Mouse (Mus musculus): ENCODE measurements around the gene 4930447C04Rik. TPM values are rescaled to one million over a fixed set of nuclear protein-coding genes. Genes with fewer than 3 reads are reported as not detected.

Gene 4930447C04Rik
- polyA plus RNA-seq, 1 experiment from 2014 or later, result 5.0 TPM

DNA sequence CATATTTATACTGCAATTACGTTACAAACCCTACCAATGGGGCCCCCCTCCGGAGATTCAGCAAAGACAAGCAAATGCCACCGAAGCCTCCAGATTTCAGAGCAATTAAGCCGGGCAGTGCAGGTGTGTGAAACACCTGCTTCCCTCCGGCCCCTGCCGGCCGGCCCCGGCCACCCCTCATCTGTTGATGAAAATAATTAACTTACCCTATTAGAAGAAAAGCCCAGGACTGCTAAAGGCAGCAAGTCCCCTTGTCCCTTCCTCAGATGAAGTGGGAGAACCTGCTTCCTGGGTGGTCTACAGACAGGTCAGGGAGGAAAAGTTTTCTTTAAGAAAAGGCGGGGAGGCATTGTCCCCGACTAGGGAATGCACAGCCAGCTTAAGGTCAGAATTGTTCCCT is 94.6 kb downstream of the 4930447C04Rik start:
- Histone ChIP-seq H3K4me1 (ENCODE audit: control insufficient read depth, insufficient read depth, low read length) (no peaks in the 10 kb centered on the region; the same call in 1 of the 2 replicates), H3K36me3 (replicated peaks; ENCODE audit: control insufficient read depth, insufficient read depth, low read depth, low read length) (no peaks in the 10 kb centered on the region), H3K27ac (replicated peaks; ENCODE audit: low read depth, low read length) (no peak overlapping the region), H3K4me3 (ENCODE audit: low read depth, low read length) (no peak overlapping the region), H3K27me3 (ENCODE audit: control insufficient read depth, insufficient read depth, low read length) (peaks cover 2% of the 10 kb centered on the region; the same call in 1 of the 2 replicates), H3K9me3 (replicated peaks; ENCODE audit: control insufficient read depth, low read length) (no peaks in the 10 kb centered on the region), H3K9ac (replicated peaks; ENCODE audit: low read length) (no peak overlapping the region), H3K4me2 (ENCODE audit: low read depth, low read length) (no peak overlapping the region)
- DNase-seq (ENCODE audit: low spot score), result no peak
- 20% methylated on average over 10 of the region's 10 CpGs for WGBS
- no peak for ATAC-seq (replicated peaks; ENCODE audit: insufficient number of reproducible peaks, low FRiP score, low TSS enrichment, low read depth)

- no peaks in the 10 kb centered on the region; the same call in 1 of the 2 replicates for H3K4me1 ChIP-seq (ENCODE audit: control insufficient read depth, insufficient read depth, low read length)
- peak overlapping the region; percentile 21 for H3K4me3 ChIP-seq (ENCODE audit: low read depth, low read length)
- DNase-seq (ENCODE audit: low spot score) (peak; percentile 78), ATAC-seq (replicated peaks; ENCODE audit: insufficient number of reproducible peaks, low FRiP score, low TSS enrichment, low read depth) (peak; percentile 74)
- no peaks in the 10 kb centered on the region for H3K9me3 ChIP-seq (replicated peaks; ENCODE audit: control insufficient read depth, low read length)
- H3K27ac ChIP-seq (replicated peaks; ENCODE audit: low read depth, low read length), result peak overlapping the region; percentile 52
- H3K36me3 ChIP-seq (replicated peaks; ENCODE audit: control insufficient read depth, insufficient read depth, low read depth, low read length), result no peaks in the 10 kb centered on the region
- 11% methylated on average over 12 of the region's 12 CpGs for WGBS
- peaks cover 2% of the 10 kb centered on the region; the same call in 1 of the 2 replicates for H3K27me3 ChIP-seq (ENCODE audit: control insufficient read depth, insufficient read depth, low read length)
- peak overlapping the region; percentile 56 for H3K9ac ChIP-seq (replicated peaks; ENCODE audit: low read length)
- H3K4me2 ChIP-seq (ENCODE audit: low read depth, low read length), result peak overlapping the region; percentile 43
Observed at GRCm38 (mm10) chr12:72843973-72844620, 96.5 kb downstream of the 4930447C04Rik start.

DNA sequence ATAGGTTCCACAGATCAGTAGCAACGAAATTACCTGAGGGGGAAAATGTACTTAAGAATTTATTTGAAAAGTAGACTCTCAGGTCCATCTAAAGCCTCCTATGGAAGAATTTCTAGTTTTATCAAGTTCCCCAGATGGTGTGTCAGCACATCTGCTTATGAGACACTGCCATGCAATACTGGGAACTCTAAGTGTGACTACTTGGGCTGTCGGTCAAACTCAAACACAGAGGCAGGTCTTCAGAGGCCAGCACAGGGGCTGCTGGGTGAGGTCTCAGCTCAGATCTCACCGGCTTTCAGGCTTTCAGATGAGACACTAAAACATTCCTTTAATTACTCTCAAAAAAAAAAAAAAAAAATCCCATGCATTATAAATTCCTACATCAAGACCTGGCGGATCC is 97.0 kb downstream of the 4930447C04Rik start:
- H3K27ac ChIP-seq (replicated peaks; ENCODE audit: low read depth, low read length), result peak overlapping the region; percentile 52; the same call in 1 of the 2 replicates
- H3K27me3 ChIP-seq (ENCODE audit: control insufficient read depth, insufficient read depth, low read length), result peaks cover 2% of the 10 kb centered on the region; the same call in 1 of the 2 replicates

GRCm38 (mm10) chr12:72843135-72843534 is 97.4 kb downstream of the 4930447C04Rik start:
- Histone ChIP-seq H3K4me2 (ENCODE audit: low read depth, low read length) (no peak overlapping the region), H3K36me3 (replicated peaks; ENCODE audit: control insufficient read depth, insufficient read depth, low read depth, low read length) (no peaks in the 10 kb centered on the region), H3K4me1 (ENCODE audit: control insufficient read depth, insufficient read depth, low read length) (no peaks in the 10 kb centered on the region; the same call in 1 of the 2 replicates), H3K27me3 (ENCODE audit: control insufficient read depth, insufficient read depth, low read length) (peaks cover under 1% of the 10 kb centered on the region; the same call in 1 of the 2 replicates), H3K27ac (replicated peaks; ENCODE audit: low read depth, low read length) (no peak overlapping the region), H3K9ac (replicated peaks; ENCODE audit: low read length) (no peak overlapping the region), H3K4me3 (ENCODE audit: low read depth, low read length) (no peak overlapping the region), H3K9me3 (replicated peaks; ENCODE audit: control insufficient read depth, low read length) (no peaks in the 10 kb centered on the region)
- ATAC-seq (replicated peaks; ENCODE audit: insufficient number of reproducible peaks, low FRiP score, low TSS enrichment, low read depth), result no peak
- no peak for DNase-seq (ENCODE audit: low spot score)
- 83% methylated on average over 4 of the region's 4 CpGs for WGBS

More for the DNA sequence above, 97.0 kb downstream of the 4930447C04Rik start:
- ATAC-seq (replicated peaks; ENCODE audit: insufficient number of reproducible peaks, low FRiP score, low TSS enrichment, low read depth) (no peak), DNase-seq (ENCODE audit: low spot score) (no peak)
- no peaks in the 10 kb centered on the region for H3K36me3 ChIP-seq (replicated peaks; ENCODE audit: control insufficient read depth, insufficient read depth, low read depth, low read length)
- H3K4me1 ChIP-seq (ENCODE audit: control insufficient read depth, insufficient read depth, low read length), result no peaks in the 10 kb centered on the region; the same call in 1 of the 2 replicates
- H3K4me3 ChIP-seq (ENCODE audit: low read depth, low read length), result no peak overlapping the region
- no peaks in the 10 kb centered on the region for H3K9me3 ChIP-seq (replicated peaks; ENCODE audit: control insufficient read depth, low read length)
- H3K4me2 ChIP-seq (ENCODE audit: low read depth, low read length), result no peak overlapping the region; the same call in 1 of the 2 replicates
- WGBS, result 80% methylated on average over 4 of the region's 4 CpGs
- peak overlapping the region; percentile 56; the same call in 1 of the 2 replicates for H3K9ac ChIP-seq (replicated peaks; ENCODE audit: low read length)

DNA sequence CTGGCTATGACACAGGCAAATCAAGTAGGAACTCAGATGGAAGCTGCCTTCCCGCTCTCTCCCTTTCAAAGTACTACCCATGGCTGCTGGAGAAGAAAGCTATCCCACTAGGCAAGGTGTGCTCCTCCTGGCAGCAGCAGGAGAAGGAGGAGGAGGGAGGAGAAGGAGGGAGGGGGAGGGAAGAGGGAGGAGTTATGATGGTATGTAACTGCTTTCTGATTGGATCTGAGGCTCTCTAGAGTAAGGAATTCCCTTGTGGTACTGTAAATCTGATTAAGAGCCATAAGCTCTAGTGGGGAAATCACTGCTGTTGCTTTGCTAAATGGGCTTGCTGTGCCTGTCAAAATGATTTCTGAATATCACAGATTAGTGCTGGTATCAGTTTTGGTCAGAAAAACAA is 99.1 kb downstream of the 4930447C04Rik start:
- H3K9me3 ChIP-seq (replicated peaks; ENCODE audit: control insufficient read depth, low read length), result no peaks in the 10 kb centered on the region
- ATAC-seq (replicated peaks; ENCODE audit: insufficient number of reproducible peaks, low FRiP score, low TSS enrichment, low read depth), result no peak

DNA sequence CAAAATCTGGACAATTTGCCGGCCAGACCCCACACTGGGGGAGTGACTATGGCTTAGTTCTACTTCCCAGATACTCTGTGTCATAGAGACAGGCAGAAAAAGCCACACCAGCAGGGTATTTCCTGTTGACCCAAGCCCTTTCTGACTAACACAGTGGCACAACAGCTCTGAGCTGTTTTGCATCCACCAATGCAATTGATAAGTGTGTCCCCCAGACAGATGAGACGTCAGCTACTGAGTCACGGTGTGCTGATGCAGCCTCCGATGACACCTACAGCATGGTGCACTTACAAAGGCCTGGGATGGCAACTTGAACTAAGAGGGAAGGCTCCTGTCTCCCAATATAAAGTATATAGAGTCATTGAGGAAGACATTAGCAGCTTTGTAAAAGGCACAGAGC is 103.3 kb downstream of the 4930447C04Rik start:
- no peaks in the 10 kb centered on the region for H3K9me3 ChIP-seq (replicated peaks; ENCODE audit: control insufficient read depth, low read length)
- no peaks in the 10 kb centered on the region for H3K36me3 ChIP-seq (replicated peaks; ENCODE audit: control insufficient read depth, insufficient read depth, low read depth, low read length)
- H3K4me1 ChIP-seq (ENCODE audit: control insufficient read depth, insufficient read depth, low read length), result no peaks in the 10 kb centered on the region
- H3K4me2 ChIP-seq (ENCODE audit: low read depth, low read length), result no peak overlapping the region
- H3K9ac ChIP-seq (replicated peaks; ENCODE audit: low read length), result no peak overlapping the region
- no peak overlapping the region for H3K27ac ChIP-seq (replicated peaks; ENCODE audit: low read depth, low read length)
- no peak for ATAC-seq (replicated peaks; ENCODE audit: insufficient number of reproducible peaks, low FRiP score, low TSS enrichment, low read depth)
- peaks cover 7% of the 10 kb centered on the region for H3K27me3 ChIP-seq (ENCODE audit: control insufficient read depth, insufficient read depth, low read length)
- 77% methylated on average over 4 of the region's 4 CpGs for whole genome bisulfite sequencing
- H3K4me3 ChIP-seq (ENCODE audit: low read depth, low read length), result no peak overlapping the region
- DNase-seq (ENCODE audit: low spot score), result no peak

More for the DNA sequence above, 99.1 kb downstream of the 4930447C04Rik start:
- Histone ChIP-seq H3K27me3 (ENCODE audit: control insufficient read depth, insufficient read depth, low read length) (no peaks in the 10 kb centered on the region; the same call in 1 of the 2 replicates), H3K4me2 (ENCODE audit: low read depth, low read length) (no peak overlapping the region), H3K4me3 (ENCODE audit: low read depth, low read length) (no peak overlapping the region), H3K27ac (replicated peaks; ENCODE audit: low read depth, low read length) (no peak overlapping the region), H3K36me3 (replicated peaks; ENCODE audit: control insufficient read depth, insufficient read depth, low read depth, low read length) (no peaks in the 10 kb centered on the region), H3K9ac (replicated peaks; ENCODE audit: low read length) (no peak overlapping the region), H3K4me1 (ENCODE audit: control insufficient read depth, insufficient read depth, low read length) (no peaks in the 10 kb centered on the region; the same call in 1 of the 2 replicates)
- DNase-seq (ENCODE audit: low spot score), result no peak
- WGBS, result 84% methylated on average over 1 of the region's 1 CpGs

GRCm38 (mm10) chr12:72835518-72836015 is 105.0 kb downstream of the 4930447C04Rik start:
- H3K27ac ChIP-seq (replicated peaks; ENCODE audit: low read depth, low read length), result no peak overlapping the region
- WGBS, result 66% methylated on average over 8 of the region's 8 CpGs
- no peak overlapping the region for H3K4me2 ChIP-seq (ENCODE audit: low read depth, low read length)
- H3K27me3 ChIP-seq (ENCODE audit: control insufficient read depth, insufficient read depth, low read length), result peaks cover 15% of the 10 kb centered on the region
- H3K9me3 ChIP-seq (replicated peaks; ENCODE audit: control insufficient read depth, low read length), result no peaks in the 10 kb centered on the region
- no peaks in the 10 kb centered on the region for H3K36me3 ChIP-seq (replicated peaks; ENCODE audit: control insufficient read depth, insufficient read depth, low read depth, low read length)
- H3K4me3 ChIP-seq (ENCODE audit: low read depth, low read length), result no peak overlapping the region
- ATAC-seq (replicated peaks; ENCODE audit: insufficient number of reproducible peaks, low FRiP score, low TSS enrichment, low read depth) (no peak), DNase-seq (ENCODE audit: low spot score) (no peak)
- H3K4me1 ChIP-seq (ENCODE audit: control insufficient read depth, insufficient read depth, low read length), result peaks cover 6% of the 10 kb centered on the region
- H3K9ac ChIP-seq (replicated peaks; ENCODE audit: low read length), result no peak overlapping the region

Data from embryonic facial prominence, embryonic 11.5 days (tissue).